Mouse (Mus musculus): Measurements from ENCODE around the gene Spata5.

- TF ChIP-seq POLR2A (IDR thresholded peaks at IDR 0.05; ENCODE audit: insufficient read depth, low read depth, low read length), result no peak
- TF ChIP-seq CTCF (IDR thresholded peaks at IDR 0.05), result no peak
- TF ChIP-seq EP300 (IDR thresholded peaks at IDR 0.05; ENCODE audit: insufficient read depth, low read depth, low read length), result no peak
These were observed 64.1 kb downstream of the Spata5 start for GRCm38 (mm10) chr3:37483709-37484265.
